Mouse (Mus musculus): ENCODE measurements around the gene Tmprss11b. TPM values are rescaled to one million over a fixed set of nuclear protein-coding genes. Genes with fewer than 3 reads are reported as not detected.

The Tmprss11b gene
- not detected for total RNA-seq (2021)

GRCm38 (mm10) chr5:86676262-86676661 is at the start of gene Tmprss11b:
Tmprss11b (minus strand) TSS chr5:86676362.
- no peak for DNase-seq

GRCm38 (mm10) chr5:86725021-86725420 is 48.9 kb upstream of the Tmprss11b start:
- no peak for DNase-seq
- intact Hi-C loops (cut with DNase I) = no loop called here

More at GRCm38 (mm10) chr5:86676262-86676661, at the start of gene Tmprss11b:
- intact Hi-C loops (cut with DNase I) = no loop called here

- intact Hi-C loops (cut with DNase I) = no loop called here
- DNase-seq = no peak
Measured at GRCm38 (mm10) chr5:86722820-86723460, 46.8 kb upstream of the Tmprss11b start.

GRCm38 (mm10) chr5:86714967-86715366 is 38.8 kb upstream of the Tmprss11b start:
- DNase-seq = no peak
- intact Hi-C loops (cut with DNase I) = no loop called here

GRCm38 (mm10) chr5:86704923-86705322 is 28.8 kb upstream of the Tmprss11b start:
- intact Hi-C loops (cut with DNase I) = no loop called here

GRCm38 (mm10) chr5:86684667-86685066 is 8.5 kb upstream of the Tmprss11b start:
- DNase-seq = peak; percentile 23 to 60
- intact Hi-C loops (cut with DNase I) = loop anchor here (5.0 kb wide), 1 partner anchor 252 kb away; no protein-coding TSS in a partner anchor

More at GRCm38 (mm10) chr5:86704923-86705322, 28.8 kb upstream of the Tmprss11b start:
- DNase-seq = no peak

- intact Hi-C loops (cut with DNase I) = loop anchor here (2.0 to 10.0 kb wide), 2 partner anchors 166 to 214 kb away; no protein-coding TSS in a partner anchor
- peak in 1 of 2 experiments; percentile 37 for DNase-seq
Measured at GRCm38 (mm10) chr5:86649185-86649584, 27.0 kb downstream of the Tmprss11b start.

- intact Hi-C loops (cut with DNase I) = loop anchor here (10.0 kb wide), 1 partner anchor 206 kb away; no protein-coding TSS in a partner anchor
- no peak for DNase-seq
Measured at GRCm38 (mm10) chr5:86640795-86641194, 35.4 kb downstream of the Tmprss11b start.

- no peak for DNase-seq
- intact Hi-C loops (cut with DNase I) = no loop called here
Measured at GRCm38 (mm10) chr5:86632324-86632723, 43.8 kb downstream of the Tmprss11b start, which contains the start of gene Tmprss11f. Tmprss11f (minus strand) TSS chr5:86632424.

GRCm38 (mm10) chr5:86630700-86631099 is 45.5 kb downstream of the Tmprss11b start:
- intact Hi-C loops (cut with DNase I) = no loop called here
- no peak for DNase-seq

GRCm38 (mm10) chr5:86621778-86622177 is 54.4 kb downstream of the Tmprss11b start:
- no peak for DNase-seq
- intact Hi-C loops (cut with DNase I) = no loop called here

Other genes with a start within 250 kb of the Tmprss11b start
- gene Tmprss11a, start 207.4 kb downstream of the Tmprss11b start, total RNA-seq (2021) = not detected
- gene Tmprss11g, start 157.8 kb downstream of the Tmprss11b start, total RNA-seq (2021) = not detected
- gene Tmprss11f, start 43.9 kb downstream of the Tmprss11b start, total RNA-seq (2021) = not detected
- gene Tmprss11e, start 69.5 kb upstream of the Tmprss11b start, total RNA-seq (2021) = not detected
- gene Ythdc1, start 127.9 kb upstream of the Tmprss11b start, total RNA-seq (2021) = 10 to 100 TPM; 40.0 to 44.5 TPM
- gene Ugt2b34, start 230.6 kb upstream of the Tmprss11b start, total RNA-seq (2021) = not detected